Mouse (Mus musculus): ENCODE data around the gene Fkbp4. TPM values are rescaled to one million over a fixed set of nuclear protein-coding genes. Genes with fewer than 3 reads are reported as not detected.
A peak's percentile ranks its signal among the peaks of the same experiment; 100 is the strongest.

Fkbp4 gene
- polyA plus RNA-seq (2014; fragmentation: Nextera tagmentation; extraction: Ambion mirVana), result 489 and 529 TPM in 2 replicates

- WGBS, result under 1% methylated on average over 65 of the region's 67 CpGs
- H3K4me3 ChIP-seq (ENCODE audit: low read depth, low read length), result peak within 1 kb of the TSS; percentile 98
- peak within 1 kb of the TSS; percentile 97 for H3K9ac ChIP-seq (ENCODE audit: low read length)
- H3K27ac ChIP-seq (ENCODE audit: low read depth), result peak within 1 kb of the TSS; percentile 93
- DNase-seq (ENCODE audit: low spot score) (peak; percentile 91), ATAC-seq (replicated peaks; ENCODE audit: low FRiP score, low TSS enrichment, low read depth) (peak; percentile 91)
- no peaks in the 10 kb centered on the region for H3K27me3 ChIP-seq (replicated peaks; ENCODE audit: control insufficient read depth, insufficient read depth, low read length)
- H3K36me3 ChIP-seq (ENCODE audit: control insufficient read depth, insufficient read depth, low read length), result peaks cover 31% of the 10 kb centered on the region
- no peaks in the 10 kb centered on the region for H3K9me3 ChIP-seq (ENCODE audit: control insufficient read depth, low read length)
- peaks cover 17% of the 10 kb centered on the region for H3K4me1 ChIP-seq (replicated peaks; ENCODE audit: control insufficient read depth, insufficient read depth, low read length)
- H3K4me2 ChIP-seq (ENCODE audit: low read length), result peak within 1 kb of the TSS; percentile 60
Measured at GRCm38 (mm10) chr6:128438317-128438870, at the start of gene Fkbp4. Gene Fkbp4 (minus strand): TSS chr6:128438677.

- WGBS, result 90% methylated on average over 11 of the region's 11 CpGs
- ATAC-seq (replicated peaks; ENCODE audit: low FRiP score, low TSS enrichment, low read depth) (no peak), DNase-seq (ENCODE audit: low spot score) (no peak)
Measured at GRCm38 (mm10) chr6:128487736-128488135, 49.3 kb upstream of the Fkbp4 start.

GRCm38 (mm10) chr6:128479463-128480454 lies 41.3 kb upstream of the Fkbp4 start:
- Histone ChIP-seq H3K9me3 (ENCODE audit: control insufficient read depth, low read length) (peaks cover 4% of the 10 kb centered on the region; the same call in 1 of the 2 replicates), H3K36me3 (ENCODE audit: control insufficient read depth, insufficient read depth, low read length) (no peaks in the 10 kb centered on the region), H3K9ac (ENCODE audit: low read length) (no peak overlapping the region), H3K4me1 (replicated peaks; ENCODE audit: control insufficient read depth, insufficient read depth, low read length) (no peaks in the 10 kb centered on the region; the same call in 1 of the 2 replicates), H3K27me3 (replicated peaks; ENCODE audit: control insufficient read depth, insufficient read depth, low read length) (no peaks in the 10 kb centered on the region), H3K27ac (ENCODE audit: low read depth) (no peak overlapping the region), H3K4me2 (ENCODE audit: low read length) (peak overlapping the region; percentile 40), H3K4me3 (ENCODE audit: low read depth, low read length) (no peak overlapping the region)
- 19% methylated on average over 26 of the region's 26 CpGs for WGBS
- DNase-seq (ENCODE audit: low spot score), result peak; percentile 100
- peak; percentile 86 for ATAC-seq (replicated peaks; ENCODE audit: low FRiP score, low TSS enrichment, low read depth)

More at GRCm38 (mm10) chr6:128487736-128488135, 49.3 kb upstream of the Fkbp4 start:
- H3K4me3 ChIP-seq (ENCODE audit: low read depth, low read length), result no peak overlapping the region
- no peak overlapping the region for H3K27ac ChIP-seq (ENCODE audit: low read depth)
- H3K4me2 ChIP-seq (ENCODE audit: low read length), result no peak overlapping the region
- H3K4me1 ChIP-seq (replicated peaks; ENCODE audit: control insufficient read depth, insufficient read depth, low read length), result no peaks in the 10 kb centered on the region
- H3K9ac ChIP-seq (ENCODE audit: low read length), result no peak overlapping the region
- H3K27me3 ChIP-seq (replicated peaks; ENCODE audit: control insufficient read depth, insufficient read depth, low read length), result no peaks in the 10 kb centered on the region
- H3K9me3 ChIP-seq (ENCODE audit: control insufficient read depth, low read length), result no peaks in the 10 kb centered on the region
- no peaks in the 10 kb centered on the region for H3K36me3 ChIP-seq (ENCODE audit: control insufficient read depth, insufficient read depth, low read length)

- H3K9me3 ChIP-seq (ENCODE audit: control insufficient read depth, low read length), result peaks cover 4% of the 10 kb centered on the region; the same call in 1 of the 2 replicates
- WGBS, result 30% methylated on average over 4 of the region's 4 CpGs
- ATAC-seq (replicated peaks; ENCODE audit: low FRiP score, low TSS enrichment, low read depth), result no peak
Measured at GRCm38 (mm10) chr6:128477495-128477894, 39.0 kb upstream of the Fkbp4 start.

GRCm38 (mm10) chr6:128474112-128474511 lies 35.6 kb upstream of the Fkbp4 start:
- Histone ChIP-seq H3K27me3 (replicated peaks; ENCODE audit: control insufficient read depth, insufficient read depth, low read length) (no peaks in the 10 kb centered on the region), H3K4me2 (ENCODE audit: low read length) (no peak overlapping the region), H3K27ac (ENCODE audit: low read depth) (no peak overlapping the region), H3K9me3 (ENCODE audit: control insufficient read depth, low read length) (peaks cover 4% of the 10 kb centered on the region; the same call in 1 of the 2 replicates), H3K36me3 (ENCODE audit: control insufficient read depth, insufficient read depth, low read length) (no peaks in the 10 kb centered on the region), H3K4me1 (replicated peaks; ENCODE audit: control insufficient read depth, insufficient read depth, low read length) (no peaks in the 10 kb centered on the region), H3K4me3 (ENCODE audit: low read depth, low read length) (no peak overlapping the region), H3K9ac (ENCODE audit: low read length) (no peak overlapping the region)
- WGBS, result 84% methylated on average over 6 of the region's 6 CpGs
- DNase-seq (ENCODE audit: low spot score) (no peak), ATAC-seq (replicated peaks; ENCODE audit: low FRiP score, low TSS enrichment, low read depth) (no peak)

More at GRCm38 (mm10) chr6:128477495-128477894, 39.0 kb upstream of the Fkbp4 start:
- no peak overlapping the region for H3K4me3 ChIP-seq (ENCODE audit: low read depth, low read length)
- H3K36me3 ChIP-seq (ENCODE audit: control insufficient read depth, insufficient read depth, low read length), result no peaks in the 10 kb centered on the region
- H3K4me2 ChIP-seq (ENCODE audit: low read length), result no peak overlapping the region
- H3K9ac ChIP-seq (ENCODE audit: low read length), result no peak overlapping the region
- no peak for DNase-seq (ENCODE audit: low spot score)
- 0 out of 2 replicates have a peak overlapping the region, but pooled peaks have one; percentile 11 for H3K27ac ChIP-seq (ENCODE audit: low read depth)
- H3K4me1 ChIP-seq (replicated peaks; ENCODE audit: control insufficient read depth, insufficient read depth, low read length), result no peaks in the 10 kb centered on the region; the same call in 1 of the 2 replicates
- no peaks in the 10 kb centered on the region for H3K27me3 ChIP-seq (replicated peaks; ENCODE audit: control insufficient read depth, insufficient read depth, low read length)

- Histone ChIP-seq H3K4me2 (ENCODE audit: low read length) (no peak overlapping the region), H3K4me1 (replicated peaks; ENCODE audit: control insufficient read depth, insufficient read depth, low read length) (no peaks in the 10 kb centered on the region), H3K27me3 (replicated peaks; ENCODE audit: control insufficient read depth, insufficient read depth, low read length) (no peaks in the 10 kb centered on the region), H3K36me3 (ENCODE audit: control insufficient read depth, insufficient read depth, low read length) (no peaks in the 10 kb centered on the region), H3K9me3 (ENCODE audit: control insufficient read depth, low read length) (no peaks in the 10 kb centered on the region), H3K4me3 (ENCODE audit: low read depth, low read length) (no peak overlapping the region), H3K27ac (ENCODE audit: low read depth) (no peak overlapping the region), H3K9ac (ENCODE audit: low read length) (no peak overlapping the region)
- ATAC-seq (replicated peaks; ENCODE audit: low FRiP score, low TSS enrichment, low read depth), result no peak
- 5% methylated on average over 12 of the region's 12 CpGs for WGBS
- peak; percentile 82 for DNase-seq (ENCODE audit: low spot score)
Measured at GRCm38 (mm10) chr6:128469451-128469850, 31.0 kb upstream of the Fkbp4 start.

GRCm38 (mm10) chr6:128467298-128467697 lies 28.8 kb upstream of the Fkbp4 start:
- Histone ChIP-seq H3K4me1 (replicated peaks; ENCODE audit: control insufficient read depth, insufficient read depth, low read length) (no peaks in the 10 kb centered on the region), H3K9me3 (ENCODE audit: control insufficient read depth, low read length) (no peaks in the 10 kb centered on the region), H3K4me2 (ENCODE audit: low read length) (no peak overlapping the region), H3K9ac (ENCODE audit: low read length) (no peak overlapping the region), H3K27ac (ENCODE audit: low read depth) (no peak overlapping the region), H3K4me3 (ENCODE audit: low read depth, low read length) (no peak overlapping the region), H3K27me3 (replicated peaks; ENCODE audit: control insufficient read depth, insufficient read depth, low read length) (no peaks in the 10 kb centered on the region), H3K36me3 (ENCODE audit: control insufficient read depth, insufficient read depth, low read length) (no peaks in the 10 kb centered on the region)
- DNase-seq (ENCODE audit: low spot score) (no peak), ATAC-seq (replicated peaks; ENCODE audit: low FRiP score, low TSS enrichment, low read depth) (no peak)
- 38% methylated on average over 2 of the region's 2 CpGs for WGBS

- H3K27me3 ChIP-seq (replicated peaks; ENCODE audit: control insufficient read depth, insufficient read depth, low read length), result no peaks in the 10 kb centered on the region
- H3K36me3 ChIP-seq (ENCODE audit: control insufficient read depth, insufficient read depth, low read length), result no peaks in the 10 kb centered on the region
- H3K27ac ChIP-seq (ENCODE audit: low read depth), result no peak overlapping the region
- 55% methylated on average over 3 of the region's 3 CpGs for WGBS
- no peak overlapping the region for H3K9ac ChIP-seq (ENCODE audit: low read length)
- no peaks in the 10 kb centered on the region for H3K9me3 ChIP-seq (ENCODE audit: control insufficient read depth, low read length)
- ATAC-seq (replicated peaks; ENCODE audit: low FRiP score, low TSS enrichment, low read depth), result no peak
- no peak overlapping the region for H3K4me3 ChIP-seq (ENCODE audit: low read depth, low read length)
- no peak for DNase-seq (ENCODE audit: low spot score)
- no peaks in the 10 kb centered on the region for H3K4me1 ChIP-seq (replicated peaks; ENCODE audit: control insufficient read depth, insufficient read depth, low read length)
- no peak overlapping the region for H3K4me2 ChIP-seq (ENCODE audit: low read length)
Measured at GRCm38 (mm10) chr6:128466563-128466962, 28.1 kb upstream of the Fkbp4 start.

Data from intestine, embryonic 14.5 days (tissue).